Mouse (Mus musculus) neural tube, embryonic 11.5 days (tissue): ENCODE measurements around the gene Urgcp. TPM values are rescaled to one million over a fixed set of nuclear protein-coding genes. Genes with fewer than 3 reads are reported as not detected.

Source experiments
- ATAC-seq: fragments of 200-750 bp; cut with Nextera tagmentation; 2 replicates; pipeline ENCODE4 v1.8.0; 2017; ENCODE audit warnings: moderate number of reproducible peaks, mild to moderate bottlenecking, moderate TSS enrichment, moderate library complexity; ENCODE audit not compliant: insufficient read depth, low FRiP score, low TSS enrichment
- DNase-seq: peaks from one replicate; pipeline ENCODE4 v3.0.0-alpha.2; 2015; ENCODE audit warnings: low spot score
- H3K27ac ChIP-seq: fragments of 300-500 bp; sonication (generic); 2 replicates; pipeline ENCODE4 v1.5.1; 2014; ENCODE audit warnings: low read depth, mild to moderate bottlenecking, low read length
- H3K27me3 ChIP-seq: fragments of 300-500 bp; sonication (generic); 2 replicates; pipeline ENCODE4 v1.6.1; 2014; ENCODE audit warnings: mild to moderate bottlenecking, low read length, mixed read lengths; ENCODE audit not compliant: control insufficient read depth, insufficient read depth
- H3K36me3 ChIP-seq: fragments of 300-500 bp; sonication (generic); 2 replicates; pipeline ENCODE4 v1.6.1; 2014; ENCODE audit warnings: mild to moderate bottlenecking, low read length, moderate library complexity, mixed read lengths; ENCODE audit not compliant: control insufficient read depth, insufficient read depth
- H3K4me1 ChIP-seq: fragments of 300-500 bp; sonication (generic); 2 replicates; pipeline ENCODE4 v1.6.1; 2014; ENCODE audit warnings: low read length, mixed read lengths; ENCODE audit not compliant: control insufficient read depth, insufficient read depth
- H3K4me2 ChIP-seq: fragments of 300-500 bp; sonication (generic); 2 replicates; pipeline ENCODE4 v1.6.1; 2014; ENCODE audit warnings: low read depth, mild to moderate bottlenecking, moderate library complexity
- H3K4me3 ChIP-seq: fragments of 300-500 bp; sonication (generic); 2 replicates; pipeline ENCODE4 v1.5.1; 2014; ENCODE audit warnings: low read depth, low read length
- H3K9ac ChIP-seq: fragments of 300-500 bp; sonication (generic); 2 replicates; pipeline ENCODE4 v1.6.1; 2014; ENCODE audit warnings: mild to moderate bottlenecking, low read length
- H3K9me3 ChIP-seq: fragments of 300-500 bp; sonication (generic); 2 replicates; pipeline ENCODE4 v1.6.1; 2016; ENCODE audit warnings: low read length; ENCODE audit not compliant: control insufficient read depth
- WGBS: fragments of 180-500 bp; shearing (Covaris S2); extraction: QIAGEN DNeasy Blood & Tissue Kit; methylation state at CpG from one replicate; pipeline ENCODE4 v1.1.7; 2014; 5-methylcytosine and 5-hydroxymethylcytosine counted together
- polyA plus RNA-seq: library from polyadenylated mRNA; unstranded; fragments of >200 nt; fragmentation: Nextera tagmentation; extraction: Ambion mirVana; gene quantifications from 2 replicates; pipeline ENCODE4 v1.2.1, GENCODE M21; 2014

Urgcp gene
- polyA plus RNA-seq, 1 experiment from 2014 or later, result 16.5 TPM

GRCm38 (mm10) chr11:5737137-5737536 is 25.0 kb downstream of the Urgcp start:
- ATAC-seq, result no peak
- no peak for DNase-seq
- 93% methylated on average over 5 of the region's 5 CpGs for WGBS
- Histone ChIP-seq H3K4me3 (no peak overlapping the region), H3K4me2 (no peak overlapping the region), H3K36me3 (no peaks in the 10 kb centered on the region), H3K9ac (no peak overlapping the region), H3K27ac (no peak overlapping the region), H3K27me3 (no peaks in the 10 kb centered on the region), H3K9me3 (no peaks in the 10 kb centered on the region), H3K4me1 (0 out of 2 replicates have a peak, but pooled peaks cover 4% of the 10 kb centered on the region)

- H3K4me1 ChIP-seq, result no peaks in the 10 kb centered on the region
- H3K9me3 ChIP-seq, result no peaks in the 10 kb centered on the region
- H3K4me2 ChIP-seq, result no peak overlapping the region
- no peak for DNase-seq
- H3K9ac ChIP-seq, result no peak overlapping the region
- no peaks in the 10 kb centered on the region for H3K36me3 ChIP-seq
- no peak overlapping the region for H3K27ac ChIP-seq
- H3K27me3 ChIP-seq, result no peaks in the 10 kb centered on the region
- 89% methylated on average over 4 of the region's 4 CpGs for WGBS
- no peak for ATAC-seq
- no peak overlapping the region for H3K4me3 ChIP-seq
These were observed 27.9 kb downstream of the Urgcp start for GRCm38 (mm10) chr11:5734323-5734722.

GRCm38 (mm10) chr11:5732401-5732800 is 29.8 kb downstream of the Urgcp start:
- Histone ChIP-seq H3K9ac (no peak overlapping the region), H3K4me2 (no peak overlapping the region), H3K4me3 (no peak overlapping the region), H3K9me3 (no peaks in the 10 kb centered on the region), H3K27ac (no peak overlapping the region), H3K36me3 (no peaks in the 10 kb centered on the region), H3K4me1 (no peaks in the 10 kb centered on the region), H3K27me3 (no peaks in the 10 kb centered on the region)
- ATAC-seq (no peak), DNase-seq (peak; percentile 21)
- WGBS, result 76% methylated on average over 5 of the region's 5 CpGs

GRCm38 (mm10) chr11:5729582-5729981 is 32.6 kb downstream of the Urgcp start:
- H3K4me2 ChIP-seq, result no peak overlapping the region
- H3K9ac ChIP-seq, result no peak overlapping the region
- 90% methylated on average over 9 of the region's 9 CpGs for WGBS
- H3K4me1 ChIP-seq, result no peaks in the 10 kb centered on the region
- DNase-seq, result no peak
- no peaks in the 10 kb centered on the region for H3K36me3 ChIP-seq
- H3K9me3 ChIP-seq, result no peaks in the 10 kb centered on the region
- no peaks in the 10 kb centered on the region for H3K27me3 ChIP-seq
- H3K27ac ChIP-seq, result no peak overlapping the region
- ATAC-seq, result no peak
- no peak overlapping the region for H3K4me3 ChIP-seq

- no peaks in the 10 kb centered on the region for H3K4me1 ChIP-seq
- DNase-seq (no peak), ATAC-seq (no peak)
- no peak overlapping the region for H3K4me3 ChIP-seq
- no peak overlapping the region for H3K4me2 ChIP-seq
- no peak overlapping the region for H3K27ac ChIP-seq
- H3K27me3 ChIP-seq, result no peaks in the 10 kb centered on the region
- 91% methylated on average over 12 of the region's 12 CpGs for WGBS
- H3K36me3 ChIP-seq, result peaks cover 16% of the 10 kb centered on the region
- no peak overlapping the region for H3K9ac ChIP-seq
- H3K9me3 ChIP-seq, result no peaks in the 10 kb centered on the region
These were observed 43.4 kb downstream of the Urgcp start for GRCm38 (mm10) chr11:5718611-5719354.

GRCm38 (mm10) chr11:5716938-5717705 is 45.1 kb downstream of the Urgcp start:
- H3K4me3 ChIP-seq, result no peak overlapping the region
- no peaks in the 10 kb centered on the region for H3K27me3 ChIP-seq
- WGBS, result 94% methylated on average over 34 of the region's 34 CpGs
- no peaks in the 10 kb centered on the region for H3K4me1 ChIP-seq
- H3K9me3 ChIP-seq, result no peaks in the 10 kb centered on the region
- ATAC-seq (no peak), DNase-seq (no peak)
- H3K27ac ChIP-seq, result no peak overlapping the region
- peaks cover 16% of the 10 kb centered on the region for H3K36me3 ChIP-seq
- H3K4me2 ChIP-seq, result no peak overlapping the region
- no peak overlapping the region for H3K9ac ChIP-seq

GRCm38 (mm10) chr11:5716246-5716645 is 45.9 kb downstream of the Urgcp start:
- 92% methylated on average over 11 of the region's 11 CpGs for WGBS
- Histone ChIP-seq H3K27me3 (no peaks in the 10 kb centered on the region), H3K4me2 (no peak overlapping the region), H3K9me3 (no peaks in the 10 kb centered on the region), H3K27ac (no peak overlapping the region), H3K4me1 (no peaks in the 10 kb centered on the region), H3K36me3 (peaks cover 16% of the 10 kb centered on the region), H3K4me3 (no peak overlapping the region), H3K9ac (no peak overlapping the region)
- no peak for ATAC-seq
- no peak for DNase-seq

- H3K27ac ChIP-seq, result no peak within 1 kb of the TSS
- H3K4me3 ChIP-seq, result no peak within 1 kb of the TSS
- 80% methylated on average over 14 of the region's 14 CpGs for WGBS
- DNase-seq, result no peak
- no peaks in the 10 kb centered on the region for H3K9me3 ChIP-seq
- peaks cover 16% of the 10 kb centered on the region for H3K36me3 ChIP-seq
- no peaks in the 10 kb centered on the region for H3K27me3 ChIP-seq
- H3K4me2 ChIP-seq, result no peak within 1 kb of the TSS
- no peak for ATAC-seq
- H3K9ac ChIP-seq, result no peak within 1 kb of the TSS
- H3K4me1 ChIP-seq, result no peaks in the 10 kb centered on the region
These were observed 46.5 kb downstream of the Urgcp start, which contains the start of gene Mrps24 for GRCm38 (mm10) chr11:5715630-5716105. Gene Mrps24 (minus strand): TSS chr11:5715680.
